Mouse (Mus musculus) liver, postnatal 0 days (tissue): ENCODE measurements around the gene Fam81a. TPM values are rescaled to one million over a fixed set of nuclear protein-coding genes. Genes with fewer than 3 reads are reported as not detected.

ENCODE experiments used
- ATAC-seq: fragments of 200-750 bp; cut with Nextera tagmentation; 2 replicates; pipeline ENCODE4 v1.8.0; 2017; ENCODE audit warnings: mild to moderate bottlenecking, moderate library complexity
- DNase-seq: peaks from one replicate; pipeline ENCODE4 v3.0.0-alpha.2; 2016
- H3K27ac ChIP-seq: fragments of 300-500 bp; sonication (generic); 2 replicates; pipeline ENCODE4 v1.5.1; 2014; ENCODE audit warnings: antibody characterized with exemption, moderate library complexity, mild to moderate bottlenecking, low read depth
- H3K27me3 ChIP-seq: fragments of 300-500 bp; sonication (generic); 2 replicates; pipeline ENCODE4 v1.6.1; 2014; ENCODE audit warnings: low read length, control low read depth, mixed read lengths; ENCODE audit not compliant: insufficient read depth
- H3K36me3 ChIP-seq: fragments of 300-500 bp; sonication (generic); replicated peaks from 2 replicates; pipeline ENCODE4 v1.6.1; 2014; ENCODE audit warnings: mild to moderate bottlenecking, control low read depth, low read length, moderate library complexity, mixed read lengths; ENCODE audit not compliant: insufficient read depth
- H3K4me1 ChIP-seq: fragments of 300-500 bp; sonication (generic); 2 replicates; pipeline ENCODE4 v1.6.1; 2014; ENCODE audit warnings: antibody characterized with exemption, mild to moderate bottlenecking, control low read depth; ENCODE audit not compliant: insufficient read depth
- H3K4me2 ChIP-seq: fragments of 300-500 bp; sonication (generic); 2 replicates; pipeline ENCODE4 v1.6.1; 2014; ENCODE audit warnings: low read depth, mild to moderate bottlenecking, low read length, moderate library complexity, mixed read lengths
- H3K4me3 ChIP-seq: fragments of 300-500 bp; sonication (generic); 2 replicates; pipeline ENCODE4 v1.5.1; 2014; ENCODE audit warnings: low read depth, low read length
- H3K9ac ChIP-seq: fragments of 300-500 bp; sonication (generic); replicated peaks from 2 replicates; pipeline ENCODE4 v1.6.1; 2014; ENCODE audit warnings: mild to moderate bottlenecking, moderate library complexity
- H3K9me3 ChIP-seq: fragments of 300-500 bp; sonication (generic); 2 replicates; pipeline ENCODE4 v1.6.1; 2016; ENCODE audit warnings: mild to moderate bottlenecking, control low read depth, low read length, mixed read lengths
- CTCF ChIP-seq: sonication (generic); IDR thresholded peaks from 2 replicates; pipeline ENCODE4 v1.5.1; 2016; ENCODE audit warnings: antibody characterized with exemption, low read depth
- EP300 ChIP-seq: IDR thresholded peaks from 2 replicates; pipeline ENCODE4 v1.6.1; 2016; ENCODE audit warnings: antibody characterized with exemption, low read depth, mild to moderate bottlenecking
- WGBS: fragments of 180-500 bp; shearing (Covaris S2); extraction: QIAGEN DNeasy Blood & Tissue Kit; methylation state at CpG from one replicate; pipeline ENCODE4 v1.1.7; 2014; ENCODE audit not compliant: insufficient replicate concordance; 5-methylcytosine and 5-hydroxymethylcytosine counted together
- polyA plus RNA-seq: library from polyadenylated mRNA; unstranded; fragments of >200 nt; fragmentation: Nextera tagmentation; extraction: Ambion mirVana; gene quantifications from 2 replicates; pipeline ENCODE4 v1.2.1, GENCODE M21; 2015

Gene Fam81a
- polyA plus RNA-seq, 1 experiment from 2014 or later: 0.12 TPM

GRCm38 (mm10) chr9:70140340-70140739 is 2.0 kb downstream of the Fam81a start:
- no peak overlapping the region for H3K4me3 ChIP-seq

DNA sequence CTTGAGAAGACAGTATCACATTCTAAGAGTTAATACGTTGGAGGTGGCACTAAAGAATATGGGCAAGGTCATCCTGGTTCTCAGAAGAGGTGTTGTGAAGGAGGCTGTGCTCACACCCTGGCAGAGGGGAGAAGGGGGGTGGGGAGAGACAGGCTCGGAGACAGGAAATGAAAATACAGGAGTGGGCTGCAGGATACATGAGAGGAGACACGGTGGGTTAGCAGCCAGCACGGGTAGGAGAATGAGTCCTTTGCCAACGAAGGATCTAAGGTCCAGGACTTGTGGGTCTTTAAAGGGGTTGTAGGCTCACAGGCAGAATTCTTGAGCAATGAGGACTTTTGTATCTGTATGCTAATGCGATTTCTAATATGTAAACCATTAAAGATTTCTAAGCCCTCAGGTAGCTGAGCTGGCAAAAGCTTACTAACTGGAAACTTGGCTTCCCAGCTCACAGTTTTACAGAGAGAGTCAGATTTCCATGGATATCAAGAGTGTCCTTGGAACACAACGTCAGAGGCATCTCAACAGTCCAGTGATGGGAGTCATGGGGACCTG is 3.0 kb downstream of the Fam81a start:
- ATAC-seq: peak; percentile 78
- peak overlapping the region; percentile 64 for H3K27ac ChIP-seq
- peaks cover 18% of the 10 kb centered on the region for H3K27me3 ChIP-seq

More at GRCm38 (mm10) chr9:70140340-70140739, 2.0 kb downstream of the Fam81a start:
- no peak for TF ChIP-seq EP300
- TF ChIP-seq CTCF: no peak
- Histone ChIP-seq H3K9me3 (no peaks in the 10 kb centered on the region), H3K9ac (no peak overlapping the region), H3K36me3 (no peaks in the 10 kb centered on the region), H3K4me2 (no peak overlapping the region), H3K27ac (peak overlapping the region; percentile 64; the same call in 1 of the 2 replicates), H3K4me1 (peaks cover 11% of the 10 kb centered on the region), H3K27me3 (peaks cover 18% of the 10 kb centered on the region)
- ATAC-seq (no peak), DNase-seq (no peak)
- 32% methylated on average over 4 of the region's 4 CpGs for WGBS

GRCm38 (mm10) chr9:70138511-70138910 is 3.8 kb downstream of the Fam81a start:
- Histone ChIP-seq H3K9ac (no peak overlapping the region), H3K36me3 (no peaks in the 10 kb centered on the region), H3K4me1 (peaks cover 11% of the 10 kb centered on the region), H3K27me3 (peaks cover 18% of the 10 kb centered on the region), H3K4me2 (no peak overlapping the region), H3K27ac (no peak overlapping the region), H3K4me3 (no peak overlapping the region), H3K9me3 (no peaks in the 10 kb centered on the region)
- no peak for TF ChIP-seq CTCF
- no peak for TF ChIP-seq EP300
- ATAC-seq (no peak), DNase-seq (no peak)
- WGBS: 63% methylated on average over 7 of the region's 7 CpGs

More for the DNA sequence above, 3.0 kb downstream of the Fam81a start:
- H3K9me3 ChIP-seq: no peaks in the 10 kb centered on the region
- H3K4me1 ChIP-seq: peaks cover 11% of the 10 kb centered on the region
- H3K4me2 ChIP-seq: peak overlapping the region; percentile 37
- no peak for TF ChIP-seq EP300
- no peak for TF ChIP-seq CTCF
- H3K36me3 ChIP-seq: no peaks in the 10 kb centered on the region
- H3K9ac ChIP-seq: no peak overlapping the region
- no peak overlapping the region for H3K4me3 ChIP-seq
- no peak for DNase-seq
- WGBS: 18% methylated on average over 7 of the region's 7 CpGs

GRCm38 (mm10) chr9:70137991-70138390 is 4.4 kb downstream of the Fam81a start:
- no peak for TF ChIP-seq CTCF
- TF ChIP-seq EP300: no peak
- ATAC-seq (no peak), DNase-seq (no peak)
- Histone ChIP-seq H3K27ac (no peak overlapping the region), H3K4me1 (peaks cover 11% of the 10 kb centered on the region), H3K9me3 (no peaks in the 10 kb centered on the region), H3K36me3 (no peaks in the 10 kb centered on the region), H3K9ac (no peak overlapping the region), H3K27me3 (peaks cover 16% of the 10 kb centered on the region), H3K4me3 (no peak overlapping the region), H3K4me2 (no peak overlapping the region)
- 79% methylated on average over 5 of the region's 5 CpGs for WGBS

DNA sequence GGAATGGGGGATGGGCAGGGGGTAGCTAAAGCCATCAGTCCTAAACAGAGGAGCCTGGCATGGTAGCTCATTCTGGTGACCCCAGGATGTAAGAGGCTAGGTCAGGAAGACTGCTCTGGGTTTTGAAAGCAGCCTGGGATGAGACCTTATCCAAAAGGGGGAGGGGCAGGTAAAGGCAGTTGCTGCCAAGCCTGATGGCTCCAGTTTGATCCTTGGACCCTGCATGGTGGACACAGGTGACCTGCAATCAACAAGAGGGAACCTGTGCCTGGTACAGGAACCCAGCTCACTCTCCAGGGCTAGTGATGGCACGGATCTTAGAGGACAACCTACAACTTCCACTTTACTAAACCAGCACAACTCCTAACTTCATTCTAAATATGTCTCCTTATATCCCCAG is 7.2 kb downstream of the Fam81a start:
- no peaks in the 10 kb centered on the region for H3K27me3 ChIP-seq
- H3K4me2 ChIP-seq: no peak overlapping the region
- H3K27ac ChIP-seq: no peak overlapping the region
- H3K4me1 ChIP-seq: 0 out of 2 replicates have a peak, but pooled peaks cover 3% of the 10 kb centered on the region
- no peak overlapping the region for H3K4me3 ChIP-seq
- no peak for TF ChIP-seq EP300
- no peak for TF ChIP-seq CTCF
- no peaks in the 10 kb centered on the region for H3K36me3 ChIP-seq
- WGBS: 45% methylated on average over 1 of the region's 1 CpGs
- ATAC-seq (peak; percentile 83), DNase-seq (peak; percentile 48)
- no peak overlapping the region for H3K9ac ChIP-seq
- H3K9me3 ChIP-seq: no peaks in the 10 kb centered on the region

GRCm38 (mm10) chr9:70134716-70135115 is 7.6 kb downstream of the Fam81a start:
- Histone ChIP-seq H3K27me3 (no peaks in the 10 kb centered on the region), H3K4me1 (0 out of 2 replicates have a peak, but pooled peaks cover 3% of the 10 kb centered on the region), H3K4me2 (no peak overlapping the region), H3K9ac (no peak overlapping the region), H3K9me3 (no peaks in the 10 kb centered on the region), H3K27ac (no peak overlapping the region), H3K4me3 (no peak overlapping the region), H3K36me3 (no peaks in the 10 kb centered on the region)
- WGBS: 51% methylated on average over 5 of the region's 5 CpGs
- DNase-seq (no peak), ATAC-seq (no peak)
- no peak for TF ChIP-seq EP300
- TF ChIP-seq CTCF: no peak

DNA sequence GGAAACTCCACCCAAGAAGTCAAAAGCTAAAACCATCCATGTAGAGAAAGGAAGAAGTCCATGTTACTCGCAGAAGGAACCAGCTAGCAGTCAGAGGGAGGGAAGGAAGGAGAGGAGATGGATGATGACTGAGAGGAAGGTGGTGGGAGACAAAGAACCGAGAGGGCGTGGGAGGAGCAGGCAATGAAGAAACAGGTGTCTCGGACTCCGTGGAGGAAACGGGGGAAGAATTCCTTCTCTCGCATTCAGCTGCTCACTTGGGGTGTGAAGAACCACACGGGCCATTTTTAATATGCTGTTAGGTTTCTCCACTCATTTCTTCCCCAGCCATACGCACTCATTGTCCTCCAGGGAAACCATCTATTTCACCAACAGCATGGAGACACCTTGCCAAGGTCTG is 8.1 kb downstream of the Fam81a start:
- Histone ChIP-seq H3K9me3 (no peaks in the 10 kb centered on the region), H3K9ac (no peak overlapping the region), H3K27ac (no peak overlapping the region), H3K36me3 (no peaks in the 10 kb centered on the region), H3K4me3 (no peak overlapping the region), H3K27me3 (no peaks in the 10 kb centered on the region), H3K4me2 (no peak overlapping the region), H3K4me1 (0 out of 2 replicates have a peak, but pooled peaks cover 2% of the 10 kb centered on the region)
- ATAC-seq (no peak), DNase-seq (no peak)
- no peak for TF ChIP-seq EP300
- 72% methylated on average over 9 of the region's 9 CpGs for WGBS
